Mouse (Mus musculus) intestine, postnatal 0 days (tissue): ENCODE results near the gene Gm8126. TPM values are rescaled to one million over a fixed set of nuclear protein-coding genes. Genes with fewer than 3 reads are reported as not detected.
"Not testable (repeated sequence)": the region's sequence is repeated elsewhere in the genome, so short reads cannot be mapped to it uniquely, and the experiment has no call there.

ENCODE experiments used
- ATAC-seq: fragments of 200-750 bp; cut with Nextera tagmentation; 2 replicates; pipeline ENCODE4 v1.8.0; 2017; ENCODE audit warnings: mild to moderate bottlenecking, moderate TSS enrichment, moderate library complexity
- H3K27ac ChIP-seq: fragments of 300-500 bp; sonication (generic); 2 replicates; pipeline ENCODE4 v1.5.1; 2014; ENCODE audit warnings: mild to moderate bottlenecking, low read depth, low read length, moderate library complexity
- H3K27me3 ChIP-seq: fragments of 300-500 bp; sonication (generic); replicated peaks from 2 replicates; pipeline ENCODE4 v1.6.1; 2014; ENCODE audit warnings: low read length, mixed read lengths; ENCODE audit not compliant: control insufficient read depth, insufficient read depth
- H3K36me3 ChIP-seq: fragments of 300-500 bp; sonication (generic); 2 replicates; pipeline ENCODE4 v1.6.1; 2014; ENCODE audit warnings: mild to moderate bottlenecking, moderate library complexity; ENCODE audit not compliant: control insufficient read depth, insufficient read depth
- H3K4me1 ChIP-seq: fragments of 300-500 bp; sonication (generic); replicated peaks from 2 replicates; pipeline ENCODE4 v1.6.1; 2014; ENCODE audit warnings: antibody characterized with exemption, low read length, mixed read lengths; ENCODE audit not compliant: control insufficient read depth, insufficient read depth
- H3K4me2 ChIP-seq: fragments of 300-500 bp; sonication (generic); replicated peaks from 2 replicates; pipeline ENCODE4 v1.6.1; 2014; ENCODE audit warnings: low read depth, mild to moderate bottlenecking, moderate library complexity
- H3K4me3 ChIP-seq: fragments of 300-500 bp; sonication (generic); 2 replicates; pipeline ENCODE4 v1.5.1; 2014; ENCODE audit warnings: low read depth, low read length
- H3K9ac ChIP-seq: fragments of 300-500 bp; sonication (generic); 2 replicates; pipeline ENCODE4 v1.6.1; 2014; ENCODE audit warnings: mild to moderate bottlenecking, low read depth, low read length
- H3K9me3 ChIP-seq: fragments of 300-500 bp; sonication (generic); 2 replicates; pipeline ENCODE4 v1.6.1; 2016; ENCODE audit warnings: mixed run types; ENCODE audit not compliant: control insufficient read depth
- WGBS: fragments of 180-500 bp; shearing (Covaris S2); extraction: QIAGEN DNeasy Blood & Tissue Kit; methylation state at CpG from one replicate; pipeline ENCODE4 v1.1.7; 2014; 5-methylcytosine and 5-hydroxymethylcytosine counted together
- polyA plus RNA-seq: library from polyadenylated mRNA; unstranded; fragments of >200 nt; fragmentation: Nextera tagmentation; extraction: Ambion mirVana; gene quantifications from 2 replicates; pipeline ENCODE4 v1.2.1, GENCODE M21; 2015

Gene Gm8126
- not detected in 2 replicates for polyA plus RNA-seq

DNA sequence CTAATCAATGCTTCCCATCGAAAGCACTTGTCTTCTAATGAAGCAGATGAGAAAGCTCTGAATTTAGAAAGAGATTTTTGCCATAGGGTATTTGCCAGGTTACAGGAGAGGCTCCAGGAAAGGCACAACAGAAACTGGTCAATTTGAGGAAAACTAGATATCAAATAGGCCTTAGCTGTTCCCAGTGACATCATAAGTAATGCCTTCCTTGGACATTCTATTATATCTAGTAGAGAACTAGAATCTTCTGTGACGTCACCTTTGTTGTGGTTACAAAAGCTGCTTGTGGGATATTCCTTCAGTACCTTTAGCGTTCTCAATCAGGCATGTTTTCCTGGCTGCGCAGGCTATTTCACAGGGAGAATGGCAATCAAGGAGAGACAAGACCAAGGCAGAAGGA, at the start of gene Gm8126:
TSS of gene Gm8126 (plus strand) at position 301 of the 400 bp plus-strand sequence.
- not testable (repeated sequence) for H3K9me3 ChIP-seq, H3K36me3 ChIP-seq, H3K4me1 ChIP-seq, H3K4me3 ChIP-seq, ATAC-seq, H3K27me3 ChIP-seq, H3K4me2 ChIP-seq, H3K9ac ChIP-seq, H3K27ac ChIP-seq
- WGBS = 94% methylated on average over 2 of the region's 4 CpGs

DNA sequence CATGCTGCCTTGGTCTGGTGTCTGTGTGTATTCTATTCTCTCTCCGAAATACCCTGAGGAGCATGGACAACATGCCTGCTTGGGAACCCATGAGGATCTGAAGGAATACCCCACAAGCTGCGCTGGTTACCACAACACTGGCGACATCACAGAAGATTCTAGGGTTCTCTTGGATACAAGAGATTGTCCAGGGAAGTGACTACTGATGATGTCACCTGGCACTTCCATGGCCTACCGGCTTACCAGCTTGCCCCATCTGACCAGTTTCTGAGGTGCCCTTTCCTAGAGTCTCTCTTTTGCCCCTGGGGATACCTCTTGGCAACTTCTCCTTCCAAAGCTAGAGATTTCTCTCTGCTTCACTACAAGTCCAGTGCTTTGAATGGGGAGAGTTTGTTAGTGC, 23.2 kb upstream of the Gm8126 start, which contains the start of gene Gm8122:
TSS of gene Gm8122 (minus strand) at position 101 of the 400 bp plus-strand sequence.
- not testable (repeated sequence) for H3K9me3 ChIP-seq, H3K27ac ChIP-seq, H3K9ac ChIP-seq, H3K36me3 ChIP-seq, H3K4me3 ChIP-seq, ATAC-seq, H3K27me3 ChIP-seq, H3K4me1 ChIP-seq, H3K4me2 ChIP-seq
- WGBS = 92% methylated on average over 3 of the region's 4 CpGs

DNA sequence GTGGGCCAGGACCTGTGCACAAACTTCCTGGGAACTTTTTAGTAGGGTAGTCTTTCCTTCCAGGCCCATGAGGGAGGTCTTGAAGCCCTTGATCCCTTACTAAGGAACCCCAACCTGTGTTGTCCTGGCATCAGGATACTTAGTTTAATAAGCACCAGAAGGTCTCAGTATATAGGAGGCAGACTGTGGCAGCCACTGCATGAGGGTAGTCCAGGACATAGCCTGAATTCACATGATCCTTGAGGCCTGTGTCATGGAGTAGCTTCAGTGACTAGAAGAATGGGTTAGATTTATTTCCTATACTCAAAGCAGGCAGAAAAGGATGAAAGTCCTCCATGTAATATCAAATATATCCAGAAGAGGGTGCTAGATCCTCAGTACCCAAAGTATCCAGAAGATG, 20.7 kb upstream of the Gm8126 start:
- ATAC-seq, H3K9me3 ChIP-seq, H3K4me2 ChIP-seq, H3K27ac ChIP-seq, H3K4me3 ChIP-seq, H3K27me3 ChIP-seq, H3K4me1 ChIP-seq, H3K9ac ChIP-seq, H3K36me3 ChIP-seq: not testable (repeated sequence)

DNA sequence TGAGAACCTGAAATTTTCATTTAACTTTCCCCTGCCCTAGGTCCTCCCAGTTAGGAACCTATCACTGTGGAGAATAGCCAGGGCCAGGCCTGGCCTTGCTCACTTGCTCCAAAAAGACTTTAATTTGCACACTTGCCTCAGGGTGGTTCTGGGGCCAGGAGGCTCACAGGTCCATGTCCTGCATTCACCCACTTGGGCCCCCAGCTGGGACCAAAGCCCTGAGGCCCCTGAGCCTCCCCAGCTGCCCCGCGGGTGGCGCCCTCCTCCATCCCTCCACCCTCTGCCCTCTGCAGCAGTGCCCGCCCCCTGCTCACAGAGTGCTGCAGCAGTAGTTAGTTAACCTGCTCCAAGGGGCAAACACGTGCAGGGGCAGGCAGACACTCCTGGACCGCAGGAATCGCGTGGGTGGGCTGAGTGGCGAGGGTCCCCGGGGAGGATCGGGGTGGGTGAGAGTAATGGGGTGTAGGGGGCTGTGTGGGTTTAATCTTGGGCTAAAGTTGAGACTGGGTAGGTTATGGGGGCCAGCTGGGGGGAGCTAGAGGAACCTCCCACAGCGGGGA, 8.8 kb upstream of the Gm8126 start:
- not testable (repeated sequence) for H3K27ac ChIP-seq, H3K4me1 ChIP-seq, H3K4me3 ChIP-seq, H3K9me3 ChIP-seq, H3K9ac ChIP-seq, H3K36me3 ChIP-seq, ATAC-seq, H3K27me3 ChIP-seq, H3K4me2 ChIP-seq
- WGBS = 26% methylated on average over 10 of the region's 12 CpGs

DNA sequence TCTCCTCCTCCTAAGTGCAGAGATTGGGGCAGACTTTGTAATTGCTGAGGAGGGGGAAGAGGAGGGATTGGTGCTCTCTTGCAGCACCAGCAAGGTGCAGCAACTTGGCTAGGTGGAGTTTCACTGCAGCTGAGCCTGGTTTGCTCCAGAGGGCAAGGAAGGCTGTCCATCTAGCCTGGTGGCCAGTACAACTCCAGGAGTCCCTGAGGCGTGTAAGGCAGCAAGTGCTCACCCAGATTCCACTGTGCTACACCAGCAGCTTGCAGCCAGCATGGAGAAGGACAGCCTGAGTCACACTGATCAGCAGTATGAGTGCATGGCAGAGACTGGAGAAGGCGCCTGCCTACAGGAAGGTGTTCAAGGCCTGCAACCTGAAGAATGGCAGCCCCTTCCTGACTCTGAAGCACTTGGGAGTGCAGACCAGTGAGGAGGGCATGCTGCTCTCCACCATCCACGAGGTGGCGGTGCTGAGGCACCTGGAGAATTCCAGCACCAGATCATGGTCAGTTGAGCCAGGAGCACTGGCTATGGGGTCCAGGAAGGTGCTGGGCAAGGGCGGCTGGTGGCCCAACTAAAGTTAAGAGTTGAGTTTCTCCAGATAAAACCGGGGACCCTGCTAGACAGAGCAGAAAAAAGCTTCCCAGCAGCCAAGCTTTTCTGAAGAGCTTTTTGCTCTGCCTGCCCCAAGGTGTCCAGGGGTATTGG, 7.7 kb upstream of the Gm8126 start:
- 39% methylated on average over 5 of the region's 6 CpGs for WGBS
- ATAC-seq, H3K27me3 ChIP-seq: not testable (repeated sequence)

DNA sequence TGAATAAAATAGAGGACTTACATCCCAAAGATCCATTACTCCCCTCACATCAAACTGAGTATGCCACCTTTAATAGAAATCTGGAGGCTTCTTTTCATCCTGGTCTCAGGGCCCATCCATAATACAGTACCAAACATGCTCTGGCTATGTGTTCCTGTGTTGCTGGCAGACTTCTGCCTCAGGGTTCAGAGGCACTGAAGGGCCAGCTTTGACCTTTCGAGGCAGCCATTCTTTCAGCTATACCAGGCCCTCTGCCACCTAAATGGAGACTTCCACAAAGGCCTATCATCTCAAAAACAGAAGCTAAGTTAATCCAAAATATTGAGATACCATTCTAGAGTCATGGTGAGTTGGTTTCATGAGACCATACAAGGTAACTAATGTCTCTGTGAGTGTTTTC, 1.9 kb upstream of the Gm8126 start:
- H3K36me3 ChIP-seq, H3K9me3 ChIP-seq, H3K27me3 ChIP-seq, H3K4me3 ChIP-seq, ATAC-seq, H3K4me2 ChIP-seq, H3K4me1 ChIP-seq, H3K9ac ChIP-seq, H3K27ac ChIP-seq: not testable (repeated sequence)
- WGBS = 67% methylated on average over 1 of the region's 1 CpGs

More for the DNA sequence above, 7.7 kb upstream of the Gm8126 start:
- H3K36me3 ChIP-seq, H3K4me2 ChIP-seq, H3K27ac ChIP-seq, H3K4me3 ChIP-seq, H3K4me1 ChIP-seq, H3K9me3 ChIP-seq, H3K9ac ChIP-seq: not testable (repeated sequence)

DNA sequence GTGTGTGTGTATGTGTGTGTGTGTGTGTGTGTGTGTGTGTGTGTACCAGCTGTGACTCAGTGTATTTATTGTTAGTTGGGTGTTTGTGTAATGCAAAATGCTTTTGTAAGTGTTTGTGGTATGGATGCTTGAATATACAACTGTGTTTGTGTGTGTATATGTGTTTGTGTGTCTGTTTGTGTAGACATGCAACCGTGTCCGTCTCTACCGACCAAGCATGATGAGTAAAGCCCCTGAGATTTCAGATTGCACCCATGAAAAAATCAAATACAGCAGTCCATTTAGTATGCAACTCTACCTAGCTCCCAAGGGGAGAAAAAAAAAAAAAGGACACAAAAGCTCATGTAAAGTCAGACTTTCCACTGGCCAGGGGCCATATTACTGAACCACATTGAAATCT, 5.0 kb downstream of the Gm8126 start:
- H3K9me3 ChIP-seq, H3K4me1 ChIP-seq, H3K27ac ChIP-seq, H3K9ac ChIP-seq, H3K36me3 ChIP-seq, H3K27me3 ChIP-seq, ATAC-seq, H3K4me2 ChIP-seq, H3K4me3 ChIP-seq: not testable (repeated sequence)
- WGBS = 89% methylated on average over 3 of the region's 3 CpGs

DNA sequence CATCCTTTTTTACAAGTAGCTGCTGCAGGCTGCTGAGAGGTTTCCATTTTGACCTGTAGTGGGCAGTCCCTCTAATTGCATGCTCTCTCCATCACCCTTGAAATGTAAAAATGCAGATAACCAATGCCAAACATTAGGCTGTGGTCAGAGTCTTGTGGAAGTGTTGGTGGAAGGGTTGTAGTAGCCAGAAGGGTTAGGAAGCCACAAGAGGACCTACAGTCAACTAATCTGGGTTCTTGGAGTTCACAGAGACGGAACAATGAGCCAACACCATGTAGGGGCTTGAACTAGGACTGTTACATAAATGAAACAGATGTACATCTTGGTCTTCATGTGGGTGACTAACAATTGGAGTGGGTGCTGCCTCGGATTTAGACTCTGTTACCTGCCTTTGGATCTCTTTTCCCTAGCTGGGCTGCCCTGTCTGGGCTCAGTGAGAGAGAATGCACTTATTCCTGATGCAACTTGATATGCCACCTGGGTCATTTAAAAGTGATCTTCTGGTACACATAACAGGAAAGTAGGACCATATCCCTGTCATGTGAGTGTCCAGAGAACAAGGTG, 10.2 kb downstream of the Gm8126 start:
- WGBS = 33% methylated on average over 2 of the region's 2 CpGs
- H3K9ac ChIP-seq, H3K36me3 ChIP-seq, H3K27ac ChIP-seq, H3K9me3 ChIP-seq, H3K4me3 ChIP-seq, H3K27me3 ChIP-seq, H3K4me1 ChIP-seq, H3K4me2 ChIP-seq, ATAC-seq: not testable (repeated sequence)

DNA sequence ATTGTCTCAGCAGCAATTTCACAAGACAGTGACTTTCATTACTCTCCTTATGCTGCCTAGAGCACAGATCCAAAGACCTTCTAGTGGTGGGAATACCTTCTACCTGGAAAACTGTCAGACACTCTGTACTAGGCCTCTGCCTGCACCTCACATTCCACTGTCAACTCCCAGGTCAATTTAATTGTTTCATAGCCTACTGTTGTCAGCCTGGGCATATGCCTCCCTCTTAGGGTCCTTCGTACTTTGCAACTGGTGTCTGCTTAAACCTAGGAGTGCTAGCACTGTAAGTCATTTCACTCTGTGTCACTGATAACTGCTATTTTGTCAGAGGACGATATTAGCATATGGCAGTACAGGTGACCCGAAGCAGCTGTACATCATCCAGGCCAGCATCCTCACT, 10.8 kb downstream of the Gm8126 start:
- not testable (repeated sequence) for H3K4me1 ChIP-seq, H3K4me3 ChIP-seq, ATAC-seq, H3K27me3 ChIP-seq, H3K9me3 ChIP-seq, H3K4me2 ChIP-seq, H3K36me3 ChIP-seq, H3K9ac ChIP-seq, H3K27ac ChIP-seq
- 85% methylated on average over 3 of the region's 3 CpGs for WGBS
